Mouse (Mus musculus): ENCODE measurements at regions not wholly inside any gene's neighbourhood (a gene's known extent, or its start where the extent isn't known, plus 50 kb on each side); places are given as distances from the start of the nearest gene placed in this dataset.

DNA sequence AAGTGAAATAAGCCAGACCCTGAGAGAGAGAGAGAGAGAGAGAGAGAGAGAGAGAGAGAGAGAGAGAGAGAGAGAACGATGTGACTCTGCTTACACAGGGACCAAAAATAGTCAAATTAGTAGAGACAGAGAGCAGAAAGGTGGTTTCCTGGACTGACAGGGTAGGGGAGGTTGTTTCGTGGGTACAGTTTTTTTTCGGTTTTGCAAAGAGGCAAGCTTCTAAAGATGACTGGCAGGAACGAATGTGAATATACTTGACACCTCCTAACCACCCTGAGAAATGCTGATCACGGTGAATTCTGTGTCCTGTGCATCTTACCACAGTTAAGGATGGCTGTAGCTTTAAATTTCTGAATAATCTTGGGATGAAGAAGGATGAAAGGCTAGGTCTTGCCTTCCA lies 89.7 kb downstream of the Tomm20 start:
- no peak overlapping the region for H3K27ac ChIP-seq (ENCODE audit: low read length)
- H3K4me2 ChIP-seq (ENCODE audit: low read depth, low read length) = no peak overlapping the region
- no peak for ATAC-seq (ENCODE audit: low read depth)
- peaks cover 5% of the 10 kb centered on the region; the same call in 1 of the 2 replicates for H3K4me1 ChIP-seq (ENCODE audit: control insufficient read depth, low read depth, low read length)
- 32% methylated on average over 5 of the region's 5 CpGs for WGBS (ENCODE audit: insufficient replicate concordance)
- H3K9ac ChIP-seq (ENCODE audit: low read depth, low read length) = no peak overlapping the region
- no peak overlapping the region for H3K4me3 ChIP-seq (ENCODE audit: low read depth, low read length)
- H3K9me3 ChIP-seq (replicated peaks; ENCODE audit: control insufficient read depth, low read length) = no peaks in the 10 kb centered on the region
- H3K27me3 ChIP-seq (ENCODE audit: control insufficient read depth, insufficient read depth, low read depth, low read length) = no peaks in the 10 kb centered on the region
- no peaks in the 10 kb centered on the region for H3K36me3 ChIP-seq (ENCODE audit: control insufficient read depth, insufficient read depth)

DNA sequence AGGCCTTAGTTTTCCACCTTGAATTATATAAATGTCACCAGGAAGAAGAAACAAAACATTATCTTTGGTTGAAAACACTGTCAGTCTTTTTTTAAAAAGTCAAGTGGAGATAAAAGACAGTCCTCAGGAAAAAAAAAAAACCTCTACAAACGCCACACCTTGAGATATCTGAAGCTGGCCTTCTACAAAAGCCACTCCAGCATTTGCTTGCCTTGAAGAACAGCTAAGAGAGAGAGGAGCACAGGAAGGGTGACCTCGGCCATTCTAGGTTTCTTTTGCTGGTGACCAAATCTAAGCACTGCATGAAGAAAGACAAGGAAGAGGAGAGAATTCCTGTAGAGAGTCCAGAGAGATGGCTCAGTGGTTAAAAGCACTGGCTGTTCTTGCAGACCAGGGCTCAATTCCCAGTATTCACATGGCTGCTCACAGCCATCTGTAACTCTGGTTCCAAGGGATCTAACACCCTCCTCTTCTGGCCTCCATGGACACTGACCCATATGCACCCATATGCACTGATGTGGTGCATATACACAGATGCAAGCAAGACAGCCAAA lies 90.5 kb downstream of the Tomm20 start:
- H3K36me3 ChIP-seq (ENCODE audit: control insufficient read depth, insufficient read depth) = no peaks in the 10 kb centered on the region
- H3K4me2 ChIP-seq (ENCODE audit: low read depth, low read length) = no peak overlapping the region
- no peaks in the 10 kb centered on the region for H3K27me3 ChIP-seq (ENCODE audit: control insufficient read depth, insufficient read depth, low read depth, low read length)
- H3K27ac ChIP-seq (ENCODE audit: low read length) = no peak overlapping the region
- H3K4me1 ChIP-seq (ENCODE audit: control insufficient read depth, low read depth, low read length) = peaks cover 11% of the 10 kb centered on the region
- H3K9ac ChIP-seq (ENCODE audit: low read depth, low read length) = no peak overlapping the region
- WGBS (ENCODE audit: insufficient replicate concordance) = 21% methylated on average over 2 of the region's 2 CpGs
- H3K4me3 ChIP-seq (ENCODE audit: low read depth, low read length) = no peak overlapping the region
- H3K9me3 ChIP-seq (replicated peaks; ENCODE audit: control insufficient read depth, low read length) = no peaks in the 10 kb centered on the region
- no peak for ATAC-seq (ENCODE audit: low read depth)

DNA sequence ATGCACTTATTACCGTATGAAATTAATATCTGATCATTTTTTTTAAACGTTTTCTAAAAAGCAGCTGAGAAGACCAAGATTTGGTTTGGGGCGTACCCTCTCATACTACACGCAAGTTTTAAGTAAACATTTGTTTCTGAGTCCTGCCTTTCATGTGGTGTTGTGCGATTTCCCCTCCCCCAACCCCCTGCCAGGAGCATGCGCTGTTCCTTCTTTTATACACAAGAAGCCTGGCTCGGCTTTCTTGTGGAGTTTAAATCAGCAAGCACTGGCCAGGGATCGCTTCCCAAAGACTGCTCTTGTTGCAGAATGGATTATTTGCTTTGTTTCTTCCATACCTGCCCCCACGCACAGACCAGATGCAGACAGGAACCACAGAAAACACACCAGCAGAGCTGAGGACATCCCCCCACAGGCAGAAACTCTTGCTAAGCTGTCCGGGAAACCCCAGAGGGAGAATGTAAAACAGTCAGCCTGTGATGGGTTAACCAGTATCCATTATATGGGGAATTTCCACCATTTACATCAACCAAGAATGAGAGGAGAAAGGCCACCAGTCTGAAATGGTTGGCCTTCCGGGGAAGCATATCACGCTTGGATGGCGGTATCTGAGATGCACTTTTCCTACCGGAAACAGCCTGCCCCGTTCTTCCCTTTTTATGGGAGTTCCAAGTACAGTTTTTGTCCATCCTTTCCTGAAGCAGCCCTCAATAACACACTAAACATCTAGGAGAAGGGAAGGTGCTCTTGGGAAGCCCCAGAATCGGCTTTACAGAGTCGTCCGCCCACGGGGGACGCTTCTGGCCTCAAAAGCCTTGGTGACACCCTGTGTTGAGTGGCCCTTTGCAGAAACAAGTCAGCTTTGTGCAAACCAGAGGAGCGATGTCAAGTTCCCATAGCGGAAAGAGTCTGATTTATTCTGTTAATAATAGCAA lies 91.3 kb downstream of the Tomm20 start:
- H3K4me3 ChIP-seq (ENCODE audit: low read depth, low read length) = no peak overlapping the region
- ATAC-seq (ENCODE audit: low read depth) = no peak
- H3K4me1 ChIP-seq (ENCODE audit: control insufficient read depth, low read depth, low read length) = peaks cover 11% of the 10 kb centered on the region
- no peaks in the 10 kb centered on the region for H3K27me3 ChIP-seq (ENCODE audit: control insufficient read depth, insufficient read depth, low read depth, low read length)
- H3K9me3 ChIP-seq (replicated peaks; ENCODE audit: control insufficient read depth, low read length) = no peaks in the 10 kb centered on the region
- H3K9ac ChIP-seq (ENCODE audit: low read depth, low read length) = no peak overlapping the region
- WGBS (ENCODE audit: insufficient replicate concordance) = 73% methylated on average over 22 of the region's 22 CpGs
- H3K36me3 ChIP-seq (ENCODE audit: control insufficient read depth, insufficient read depth) = no peaks in the 10 kb centered on the region
- no peak overlapping the region for H3K27ac ChIP-seq (ENCODE audit: low read length)
- H3K4me2 ChIP-seq (ENCODE audit: low read depth, low read length) = no peak overlapping the region

GRCm38 (mm10) chr8:126852663-126853390 lies 92.8 kb downstream of the Tomm20 start:
- Histone ChIP-seq H3K4me3 (ENCODE audit: low read depth, low read length) (no peak overlapping the region), H3K27ac (ENCODE audit: low read length) (peak overlapping the region; percentile 72), H3K27me3 (ENCODE audit: control insufficient read depth, insufficient read depth, low read depth, low read length) (no peaks in the 10 kb centered on the region), H3K9ac (ENCODE audit: low read depth, low read length) (no peak overlapping the region), H3K9me3 (replicated peaks; ENCODE audit: control insufficient read depth, low read length) (no peaks in the 10 kb centered on the region), H3K4me2 (ENCODE audit: low read depth, low read length) (no peak overlapping the region), H3K4me1 (ENCODE audit: control insufficient read depth, low read depth, low read length) (peaks cover 22% of the 10 kb centered on the region), H3K36me3 (ENCODE audit: control insufficient read depth, insufficient read depth) (no peaks in the 10 kb centered on the region)
- 43% methylated on average over 10 of the region's 10 CpGs for WGBS (ENCODE audit: insufficient replicate concordance)
- peak; percentile 19; the same call in 1 of the 2 replicates for ATAC-seq (ENCODE audit: low read depth)

DNA sequence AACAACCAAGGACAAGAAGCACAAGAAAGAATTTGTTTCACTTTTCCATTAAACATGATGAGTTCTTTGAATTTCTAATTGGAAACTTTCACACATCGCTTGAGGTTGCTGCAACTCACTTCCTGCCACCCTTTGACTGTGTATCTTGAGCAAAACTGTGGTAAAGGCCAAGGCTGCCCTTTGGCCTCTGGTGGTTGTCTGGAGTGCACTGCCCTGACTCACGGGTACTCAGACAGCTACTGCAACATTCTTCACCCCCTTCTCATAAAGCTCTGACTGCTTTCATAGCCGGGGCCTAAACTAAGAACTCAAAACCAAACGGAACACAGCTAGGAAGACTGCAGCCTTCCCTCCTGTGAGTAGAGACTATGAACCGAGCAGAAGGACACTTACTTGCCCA lies 93.5 kb downstream of the Tomm20 start:
- no peak overlapping the region for H3K9ac ChIP-seq (ENCODE audit: low read depth, low read length)
- H3K9me3 ChIP-seq (replicated peaks; ENCODE audit: control insufficient read depth, low read length) = no peaks in the 10 kb centered on the region
- H3K27me3 ChIP-seq (ENCODE audit: control insufficient read depth, insufficient read depth, low read depth, low read length) = no peaks in the 10 kb centered on the region
- no peak for ATAC-seq (ENCODE audit: low read depth)
- H3K36me3 ChIP-seq (ENCODE audit: control insufficient read depth, insufficient read depth) = no peaks in the 10 kb centered on the region
- no peak overlapping the region for H3K4me2 ChIP-seq (ENCODE audit: low read depth, low read length)
- peak overlapping the region; percentile 72 for H3K27ac ChIP-seq (ENCODE audit: low read length)
- H3K4me3 ChIP-seq (ENCODE audit: low read depth, low read length) = no peak overlapping the region
- H3K4me1 ChIP-seq (ENCODE audit: control insufficient read depth, low read depth, low read length) = peaks cover 29% of the 10 kb centered on the region
- WGBS (ENCODE audit: insufficient replicate concordance) = 48% methylated on average over 5 of the region's 5 CpGs

DNA sequence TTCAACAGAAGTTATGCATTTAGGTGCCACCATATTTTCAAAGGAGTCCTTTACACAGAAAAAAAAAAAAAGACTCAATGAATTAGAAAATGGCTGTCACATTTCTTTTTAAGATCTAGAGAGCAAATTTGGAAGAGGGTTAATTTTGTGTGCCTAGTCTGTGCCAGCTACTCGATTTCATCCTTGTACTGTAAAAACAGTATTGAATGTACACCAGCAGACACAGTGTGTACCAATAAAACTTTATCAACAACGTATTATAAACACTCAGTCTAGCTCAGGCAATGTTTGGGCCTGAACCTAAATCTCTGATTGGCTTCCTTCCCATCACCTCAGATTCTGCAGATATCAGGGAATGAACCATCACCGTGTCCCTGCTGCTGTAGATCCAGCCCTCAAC lies 93.9 kb downstream of the Tomm20 start:
- Histone ChIP-seq H3K4me1 (ENCODE audit: control insufficient read depth, low read depth, low read length) (peaks cover 33% of the 10 kb centered on the region), H3K4me3 (ENCODE audit: low read depth, low read length) (no peak overlapping the region), H3K27ac (ENCODE audit: low read length) (no peak overlapping the region), H3K4me2 (ENCODE audit: low read depth, low read length) (no peak overlapping the region), H3K9me3 (replicated peaks; ENCODE audit: control insufficient read depth, low read length) (no peaks in the 10 kb centered on the region), H3K27me3 (ENCODE audit: control insufficient read depth, insufficient read depth, low read depth, low read length) (no peaks in the 10 kb centered on the region), H3K36me3 (ENCODE audit: control insufficient read depth, insufficient read depth) (no peaks in the 10 kb centered on the region), H3K9ac (ENCODE audit: low read depth, low read length) (no peak overlapping the region)
- WGBS (ENCODE audit: insufficient replicate concordance) = 56% methylated on average over 3 of the region's 3 CpGs
- no peak for ATAC-seq (ENCODE audit: low read depth)

DNA sequence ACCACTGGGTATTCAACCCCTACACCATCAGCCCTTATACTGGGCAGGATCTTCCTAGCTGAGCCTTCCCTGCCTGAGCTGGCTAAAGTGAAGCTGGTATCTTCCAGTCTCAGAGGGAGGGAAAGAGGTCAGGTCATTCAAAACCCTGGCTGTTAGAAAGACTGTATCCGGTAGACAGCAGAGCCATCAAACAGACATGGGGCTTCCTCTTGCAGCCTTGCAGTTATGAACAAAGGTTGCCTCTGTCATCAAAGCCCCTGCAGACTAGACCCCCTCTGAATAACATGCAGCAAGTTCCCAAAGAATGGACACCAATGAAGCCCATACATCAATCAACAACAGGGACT lies 95.5 kb downstream of the Tomm20 start:
- H3K27ac ChIP-seq (ENCODE audit: low read length) = peak overlapping the region; percentile 79
- no peaks in the 10 kb centered on the region for H3K27me3 ChIP-seq (ENCODE audit: control insufficient read depth, insufficient read depth, low read depth, low read length)
- WGBS (ENCODE audit: insufficient replicate concordance) = 49% methylated on average over 1 of the region's 1 CpGs
- H3K9me3 ChIP-seq (replicated peaks; ENCODE audit: control insufficient read depth, low read length) = no peaks in the 10 kb centered on the region
- H3K4me1 ChIP-seq (ENCODE audit: control insufficient read depth, low read depth, low read length) = peaks cover 33% of the 10 kb centered on the region
- H3K9ac ChIP-seq (ENCODE audit: low read depth, low read length) = no peak overlapping the region
- H3K36me3 ChIP-seq (ENCODE audit: control insufficient read depth, insufficient read depth) = no peaks in the 10 kb centered on the region
- H3K4me2 ChIP-seq (ENCODE audit: low read depth, low read length) = no peak overlapping the region
- ATAC-seq (ENCODE audit: low read depth) = no peak; the same call in 1 of the 2 replicates
- no peak overlapping the region for H3K4me3 ChIP-seq (ENCODE audit: low read depth, low read length)

DNA sequence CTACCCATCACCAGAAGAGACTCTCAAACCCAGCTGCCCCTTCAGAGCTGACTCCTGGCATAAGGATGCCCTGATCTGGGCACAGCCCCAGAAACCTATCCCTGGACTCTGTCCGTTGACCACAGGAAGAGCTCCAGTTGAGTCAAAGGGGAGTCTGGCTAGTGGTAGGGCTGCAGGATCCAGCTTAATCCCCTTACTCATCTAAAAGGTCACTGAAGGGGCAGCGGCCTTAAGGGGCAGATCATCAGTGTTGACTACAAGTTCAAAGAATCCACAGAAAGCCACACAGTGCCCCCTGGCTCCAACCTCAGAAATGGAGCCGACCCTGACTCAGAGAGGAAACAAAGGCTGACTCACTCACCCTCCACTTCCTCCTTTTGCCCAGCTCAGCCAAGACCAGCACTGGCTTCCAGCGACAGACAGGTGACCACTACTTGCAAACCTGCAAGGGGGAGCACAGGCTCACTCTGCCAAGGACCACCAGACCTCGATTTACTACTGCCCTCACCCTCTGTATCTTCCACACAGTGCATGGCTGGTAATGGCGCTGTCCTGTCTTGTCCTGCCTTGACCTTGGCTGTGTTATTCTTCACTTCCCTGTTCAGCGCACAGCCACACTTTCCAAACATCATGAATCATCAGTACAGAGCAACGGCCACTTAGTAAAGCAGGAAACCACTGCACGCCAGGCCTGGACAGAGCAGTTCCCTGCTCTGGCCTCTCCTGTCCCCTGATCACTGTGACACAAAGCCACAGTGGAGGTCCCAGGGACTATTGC lies 96.0 kb downstream of the Tomm20 start:
- Histone ChIP-seq H3K4me3 (ENCODE audit: low read depth, low read length) (no peak overlapping the region), H3K9ac (ENCODE audit: low read depth, low read length) (no peak overlapping the region; the same call in 1 of the 2 replicates), H3K4me2 (ENCODE audit: low read depth, low read length) (no peak overlapping the region), H3K36me3 (ENCODE audit: control insufficient read depth, insufficient read depth) (no peaks in the 10 kb centered on the region), H3K9me3 (replicated peaks; ENCODE audit: control insufficient read depth, low read length) (no peaks in the 10 kb centered on the region), H3K27ac (ENCODE audit: low read length) (peak overlapping the region; percentile 79), H3K27me3 (ENCODE audit: control insufficient read depth, insufficient read depth, low read depth, low read length) (no peaks in the 10 kb centered on the region), H3K4me1 (ENCODE audit: control insufficient read depth, low read depth, low read length) (peaks cover 35% of the 10 kb centered on the region)
- 19% methylated on average over 9 of the region's 9 CpGs for WGBS (ENCODE audit: insufficient replicate concordance)
- ATAC-seq (ENCODE audit: low read depth) = peak; percentile 59
